Mouse (Mus musculus): ENCODE data around the gene Lif. TPM values are rescaled to one million over a fixed set of nuclear protein-coding genes. Genes with fewer than 3 reads are reported as not detected.

Lif gene
- under 1 TPM; 0.23 to 0.25 TPM for total RNA-seq (2021)

DNA sequence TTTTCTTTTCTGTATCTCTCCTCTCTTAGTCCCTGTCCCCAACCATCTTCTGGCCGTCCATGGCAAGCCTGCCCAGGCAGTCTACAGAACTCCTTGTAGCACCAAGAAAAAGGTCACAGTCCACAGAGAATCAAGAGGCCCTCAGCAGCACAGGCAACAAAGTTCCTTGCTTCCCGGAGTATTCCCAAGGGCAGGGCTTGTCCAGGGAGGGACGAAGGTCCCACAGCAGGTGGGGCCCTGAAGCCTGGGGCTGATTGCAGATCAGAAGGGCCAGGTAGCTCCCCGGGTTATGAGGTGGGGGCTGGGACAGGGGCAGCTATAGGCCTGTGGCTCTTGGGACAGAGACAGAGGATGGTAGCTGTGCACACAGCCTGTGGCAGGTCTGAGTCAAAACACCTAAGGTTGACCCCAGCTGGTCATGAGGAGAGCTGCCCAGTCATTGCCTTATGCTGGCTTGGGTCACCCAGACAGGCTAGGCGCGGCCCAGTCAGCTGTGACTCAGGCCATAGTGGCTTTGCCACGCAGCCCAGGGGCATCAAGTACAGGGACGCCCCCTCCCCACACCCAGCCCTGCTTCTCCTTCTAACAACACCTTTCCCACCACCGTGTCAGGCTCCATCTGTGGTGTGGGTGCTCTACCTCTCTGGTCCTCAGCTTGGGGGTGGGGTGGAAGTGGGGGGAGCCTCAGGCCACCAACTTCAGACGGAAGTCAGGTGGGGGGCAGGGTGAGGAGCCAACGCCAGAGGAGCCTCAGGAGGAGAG is at the start of gene Lif:
Gene Lif (plus strand): TSS at position 712 of the 762 bp plus-strand sequence.
- DNase-seq (ENCODE audit: low spot score in 2 of 2): no peak
- intact Hi-C loops (cut with DNase I): no loop called here

DNA sequence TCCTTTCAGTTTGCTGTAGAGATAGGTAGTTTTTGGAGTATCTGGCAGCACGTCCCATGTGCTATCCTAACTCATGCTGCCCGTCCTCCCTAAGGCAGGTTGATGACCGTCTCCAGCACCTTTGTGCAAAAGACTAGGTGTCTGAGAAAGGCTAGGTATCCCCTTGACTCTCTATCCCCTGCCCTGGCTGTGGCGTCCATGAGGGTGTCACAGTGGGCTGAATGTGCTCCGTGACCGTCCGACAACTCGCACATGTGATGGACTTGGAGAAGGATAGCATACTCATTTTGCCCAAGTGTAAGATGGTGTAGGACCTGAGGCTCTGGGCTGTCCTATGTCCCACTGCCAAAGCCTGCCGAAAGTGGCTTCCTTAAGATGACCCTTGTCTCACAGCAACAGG is 49.7 kb upstream of the Lif start:
- intact Hi-C loops (cut with DNase I): no loop called here
- DNase-seq (ENCODE audit: low spot score in 2 of 2): no peak

DNA sequence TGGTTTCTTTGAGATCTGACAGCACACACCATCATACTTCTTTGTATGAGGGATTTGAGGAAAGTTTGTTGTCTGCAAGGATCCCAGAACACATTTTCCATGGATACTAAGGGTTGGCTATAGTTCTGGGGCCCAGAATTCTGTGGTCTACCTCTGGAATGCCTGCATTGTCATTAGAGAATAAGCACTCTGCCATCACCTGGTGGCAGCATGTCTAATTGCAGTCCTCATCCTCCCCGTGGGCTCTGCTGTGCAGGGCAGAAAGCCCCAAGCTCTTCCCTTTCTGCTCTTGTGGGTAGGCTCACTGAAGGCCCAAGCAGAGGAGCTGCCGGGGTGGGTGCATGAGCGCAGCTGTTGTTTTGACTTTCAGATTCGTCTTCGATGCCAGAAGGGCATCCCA is 47.8 kb upstream of the Lif start:
- intact Hi-C loops (cut with DNase I): no loop called here
- no peak for DNase-seq (ENCODE audit: low spot score in 2 of 2)

DNA sequence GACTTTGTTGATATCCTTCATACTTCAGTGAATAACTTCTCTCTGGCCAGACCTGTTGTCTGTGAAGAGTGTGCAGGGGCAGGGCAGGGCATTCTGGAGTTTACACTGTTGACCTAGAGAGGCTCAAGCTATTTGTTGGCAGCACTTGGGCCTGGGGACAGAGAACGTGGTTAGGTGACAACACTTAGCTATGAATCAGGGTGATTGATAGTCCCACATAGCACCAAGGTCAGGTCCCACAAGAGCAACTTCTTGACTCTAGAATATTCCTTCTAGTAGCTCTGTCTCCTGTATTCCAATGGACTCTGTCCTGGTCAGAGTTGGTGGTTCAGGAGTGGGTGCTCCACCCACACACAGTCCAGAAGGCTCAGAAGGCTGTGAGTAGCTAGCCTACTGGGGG is 46.6 kb upstream of the Lif start:
- intact Hi-C loops (cut with DNase I): no loop called here
- DNase-seq (ENCODE audit: low spot score in 2 of 2): no peak

DNA sequence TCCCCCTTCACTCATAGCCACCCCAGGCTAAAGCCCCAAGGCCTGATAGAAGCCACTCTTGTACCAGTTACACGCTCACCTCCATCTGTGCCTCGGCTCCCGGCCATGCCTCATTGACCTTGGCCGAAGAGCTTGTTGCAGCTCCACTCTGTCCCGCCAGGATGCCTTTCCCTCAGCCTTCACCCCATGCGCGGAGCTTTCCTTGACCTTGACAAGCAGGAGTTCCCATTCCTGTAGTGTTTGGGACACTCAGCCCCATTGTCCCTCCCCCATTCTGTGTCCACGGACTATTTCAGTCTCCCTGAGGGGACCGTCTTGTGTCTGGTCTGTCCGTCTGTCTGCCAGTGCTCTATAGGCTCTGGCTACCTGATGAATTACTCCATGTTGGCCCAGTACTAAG is 44.2 kb upstream of the Lif start:
- DNase-seq (ENCODE audit: low spot score in 2 of 2): no peak
- intact Hi-C loops (cut with DNase I): no loop called here

DNA sequence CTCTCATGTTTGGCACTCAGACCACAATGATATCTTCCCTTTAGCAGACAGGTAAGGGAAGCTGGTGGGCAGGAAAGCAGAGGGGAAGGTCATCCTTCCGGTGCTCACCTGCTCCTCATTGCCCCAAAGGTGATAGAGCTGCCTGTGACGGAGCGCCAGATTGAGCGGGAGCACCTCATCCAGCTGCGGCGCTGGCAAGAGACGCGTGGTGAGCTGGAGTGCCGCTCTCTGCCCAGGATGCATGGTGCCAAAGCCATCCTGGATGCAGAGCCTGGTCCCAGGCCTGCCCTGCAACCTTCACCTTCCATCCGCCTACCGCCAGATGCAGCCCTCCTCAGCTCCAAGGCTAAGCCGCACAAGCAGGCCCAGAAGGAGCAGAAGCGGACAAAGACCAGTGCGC is 42.8 kb upstream of the Lif start:
- intact Hi-C loops (cut with DNase I): no loop called here
- DNase-seq (ENCODE audit: low spot score in 2 of 2): no peak

DNA sequence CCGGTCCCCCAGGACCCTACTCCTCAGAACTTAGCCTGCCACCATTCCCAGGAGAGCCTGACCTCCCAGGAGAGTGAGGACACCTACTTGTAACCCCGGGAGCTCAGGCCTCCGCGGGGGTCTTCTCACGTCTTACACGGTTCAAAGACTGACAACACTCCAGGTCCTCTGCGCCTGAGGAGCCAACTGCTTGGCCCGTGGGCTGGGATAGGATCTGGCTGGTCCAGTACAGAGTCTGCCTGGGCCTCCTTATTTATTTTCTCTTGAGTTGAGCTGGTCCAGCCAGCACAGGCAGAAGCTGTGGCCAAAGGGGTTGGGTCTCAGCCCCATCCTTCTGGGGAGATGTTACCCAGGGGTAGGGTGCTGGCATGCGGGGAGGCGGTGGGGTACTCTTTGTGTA is 42.3 kb upstream of the Lif start:
- intact Hi-C loops (cut with DNase I): no loop called here
- DNase-seq (ENCODE audit: low spot score in 2 of 2): no peak

DNA sequence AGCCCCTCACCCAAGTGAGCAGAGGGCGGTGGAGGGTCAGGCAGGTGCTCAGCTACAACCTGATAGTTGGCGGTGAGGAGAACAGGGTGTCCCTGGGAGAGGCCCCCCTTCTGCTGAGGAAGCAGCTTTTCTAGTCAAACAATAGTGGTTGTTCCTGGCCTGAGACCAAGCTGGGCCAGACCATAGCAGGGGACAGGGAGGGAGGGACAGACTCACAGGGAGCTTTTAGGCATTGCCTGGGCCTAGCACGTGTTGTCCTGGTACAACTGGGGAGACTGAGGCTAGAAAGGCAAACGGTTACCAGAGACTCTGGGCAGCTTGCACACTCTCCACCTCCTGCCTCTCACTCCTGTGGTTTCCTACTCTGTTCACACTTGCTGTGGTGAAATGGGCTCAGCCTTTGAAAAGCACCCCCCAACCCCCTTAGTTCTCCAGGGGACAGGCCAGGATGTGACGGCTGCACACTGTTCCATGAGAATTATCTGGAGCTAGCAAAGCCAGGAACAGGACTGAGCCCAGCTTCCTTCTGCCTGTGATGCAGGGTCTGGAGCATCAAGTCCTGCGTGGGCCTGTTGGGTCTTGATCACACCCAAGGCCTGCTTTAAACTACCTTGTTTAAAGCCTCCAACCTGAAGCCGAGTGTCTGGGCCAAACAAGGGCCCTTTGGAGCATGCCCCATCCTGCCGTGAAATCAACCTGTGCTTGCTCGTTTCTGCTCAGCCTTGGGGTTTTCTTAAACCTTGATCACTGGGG is 40.9 kb upstream of the Lif start:
- intact Hi-C loops (cut with DNase I): no loop called here

DNA sequence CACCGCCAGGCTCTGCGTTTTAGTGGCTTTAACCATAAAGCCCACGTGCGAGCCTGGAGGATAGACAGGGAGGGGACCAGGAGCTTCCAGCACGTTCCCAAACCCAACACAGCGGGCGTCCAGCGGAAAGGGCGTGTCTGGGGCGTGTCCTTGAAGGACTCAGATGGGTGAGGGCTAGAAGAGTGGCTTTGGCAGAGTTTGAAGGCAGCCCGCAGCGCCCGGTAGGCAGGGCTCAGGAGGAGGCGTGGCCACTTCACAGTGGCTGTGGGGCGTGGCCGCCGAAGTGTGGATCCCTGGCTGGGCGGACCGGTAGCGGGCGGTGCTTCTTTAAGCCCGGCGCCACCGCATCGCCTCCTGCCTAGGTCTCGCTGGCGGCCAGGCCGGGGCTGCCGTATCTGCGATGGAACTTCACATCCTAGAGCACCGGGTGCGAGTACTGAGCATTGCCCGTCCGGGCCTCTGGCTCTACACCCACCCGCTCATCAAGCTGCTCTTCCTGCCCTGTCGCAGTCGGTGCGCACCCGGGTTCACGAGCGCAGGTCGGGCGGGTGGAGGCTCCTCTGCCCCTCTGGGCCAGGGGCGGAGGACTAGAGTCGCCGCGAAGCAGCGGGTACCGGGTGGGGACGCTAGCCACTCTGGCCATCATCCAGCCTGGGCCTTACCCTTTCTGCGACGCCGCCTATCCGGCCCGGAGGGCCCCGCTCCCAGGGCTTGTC is 39.3 kb upstream of the Lif start, which contains the start of gene Castor1:
Gene Castor1 (plus strand): TSS at position 312 of the 716 bp plus-strand sequence.
- peak; percentile 58 to 69 for DNase-seq (ENCODE audit: low spot score in 2 of 2)
- intact Hi-C loops (cut with DNase I): loop anchor here (1.0 to 2.0 kb wide), 2 partner anchors 31 to 83 kb away; partner anchors contain the start of genes Rnf215 and Tbc1d10a

More for the DNA sequence above, 40.9 kb upstream of the Lif start:
- no peak for DNase-seq (ENCODE audit: low spot score in 2 of 2)

DNA sequence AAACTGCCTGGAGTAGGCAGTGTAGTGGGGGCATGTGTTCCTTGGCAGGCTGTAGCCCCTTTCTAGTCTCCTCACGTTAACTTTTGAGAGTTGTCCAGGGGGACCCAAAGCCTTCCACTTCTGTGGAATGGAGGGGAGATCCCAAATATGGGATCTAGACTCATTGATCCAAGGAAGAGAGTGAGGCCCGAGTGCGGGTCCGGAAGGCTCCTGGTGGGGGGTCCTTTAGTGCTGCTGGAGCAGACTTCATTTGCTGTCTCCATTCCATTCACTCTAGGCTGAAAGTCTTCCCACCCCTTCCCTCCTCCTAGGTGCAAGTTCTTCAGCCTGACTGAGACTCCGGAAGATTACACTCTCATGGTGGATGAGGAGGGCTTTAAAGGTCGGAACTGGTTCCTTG is 38.7 kb upstream of the Lif start:
- DNase-seq (ENCODE audit: low spot score in 2 of 2): no peak
- intact Hi-C loops (cut with DNase I): loop anchor here (1.0 to 2.0 kb wide), 2 partner anchors 32 to 83 kb away; partner anchors contain the start of genes Rnf215 and Tbc1d10a

DNA sequence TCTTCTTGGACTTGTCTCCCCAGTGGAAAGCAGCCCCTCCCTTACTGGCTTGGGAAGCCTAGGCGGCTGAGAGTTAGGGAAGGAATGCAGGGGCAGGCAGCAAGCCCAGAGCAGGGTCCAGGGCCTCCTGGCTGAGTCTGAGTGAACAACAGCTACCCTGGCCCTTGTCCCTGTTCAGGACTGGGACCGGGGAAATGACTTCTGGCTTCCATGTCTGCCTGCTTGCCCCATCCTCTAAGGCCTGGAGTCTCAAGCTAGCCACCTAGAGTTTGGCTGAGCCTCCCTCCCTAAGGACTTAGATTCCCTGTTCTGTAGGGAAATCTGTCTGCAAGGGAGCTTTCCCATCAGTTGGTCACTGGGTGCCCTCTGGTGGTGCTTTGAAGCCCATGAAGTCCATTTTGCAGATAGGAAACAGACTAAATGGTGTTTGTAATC is 38.0 kb upstream of the Lif start:
- intact Hi-C loops (cut with DNase I): loop anchor here (2.0 kb wide), 1 partner anchor 33 kb away; the partner anchor contains the start of gene Tbc1d10a
- DNase-seq (ENCODE audit: low spot score in 2 of 2): peak; percentile 72 to 91

DNA sequence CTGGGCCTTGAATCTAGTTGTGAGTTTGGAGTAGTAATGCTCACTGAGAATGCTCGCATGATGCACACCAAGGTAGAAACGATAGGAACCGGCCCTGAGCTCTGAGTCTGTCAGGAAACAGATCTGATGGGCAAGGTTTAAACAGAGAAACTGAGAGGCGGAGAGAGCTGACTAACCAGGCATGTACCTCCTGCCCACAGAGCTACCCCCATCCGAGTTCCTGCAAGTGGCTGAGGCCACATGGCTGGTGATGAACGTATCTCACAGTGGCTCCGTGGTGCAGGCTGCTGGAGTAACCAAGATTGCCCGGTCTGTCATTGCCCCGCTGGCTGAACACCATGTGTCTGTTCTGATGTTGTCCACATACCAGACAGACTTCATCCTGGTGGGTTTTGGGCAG is 37.4 kb upstream of the Lif start:
- peak in 1 of 2 experiments; percentile 40 for DNase-seq (ENCODE audit: low spot score in 2 of 2)
- intact Hi-C loops (cut with DNase I): loop anchor here (1.0 to 2.0 kb wide), 2 partner anchors 33 to 38 kb away; partner anchors contain the start of gene Tbc1d10a

DNA sequence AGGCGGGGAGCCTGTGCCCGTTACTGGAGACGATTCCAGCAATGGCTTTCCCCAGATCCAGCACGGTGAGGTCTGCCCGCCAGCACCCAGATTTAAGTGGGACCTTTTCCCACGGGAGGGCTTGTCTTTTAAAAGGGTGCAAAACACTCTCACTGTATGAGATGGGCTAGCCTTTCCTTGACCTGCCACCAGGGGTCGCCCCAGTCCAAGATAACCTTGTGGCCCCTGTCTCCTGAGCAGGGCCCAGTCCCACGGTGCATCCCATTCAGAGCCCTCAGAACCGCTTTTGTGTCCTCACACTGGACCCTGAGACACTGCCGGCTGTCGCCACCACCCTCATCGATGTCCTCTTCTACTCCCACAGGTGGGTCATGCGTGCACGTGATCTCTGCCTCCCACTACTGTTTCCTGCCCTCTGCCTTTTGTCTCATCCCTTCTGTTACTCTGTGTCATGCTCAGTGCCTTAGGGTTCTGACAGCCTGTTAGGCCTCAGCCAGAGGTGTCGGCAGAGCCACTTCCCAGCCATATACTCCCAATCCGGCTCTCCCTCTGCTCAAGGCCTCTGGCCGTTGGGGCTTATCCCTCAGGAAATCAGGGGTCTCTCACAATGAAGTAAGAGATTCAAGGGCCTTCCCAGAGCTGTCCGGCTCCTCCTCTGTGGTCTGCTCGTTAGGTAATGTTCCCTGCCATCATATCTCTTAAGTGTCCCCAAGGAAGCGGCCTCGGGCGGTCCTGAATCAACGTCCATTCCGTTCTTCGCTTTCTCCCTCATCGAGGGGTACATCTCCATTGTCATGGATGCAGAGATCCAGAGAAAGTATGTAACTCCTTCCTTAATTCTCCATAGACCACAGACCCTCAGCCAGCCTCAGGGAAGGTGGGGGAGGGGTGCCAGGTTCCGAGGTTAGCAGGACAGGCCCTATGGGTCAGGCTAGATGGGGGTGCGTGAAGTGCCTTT is 36.6 kb upstream of the Lif start:
- peak; percentile 47 to 58 for DNase-seq (ENCODE audit: low spot score in 2 of 2)
- intact Hi-C loops (cut with DNase I): loop anchor here (1.0 kb wide), 1 partner anchor 38 kb away; no protein-coding TSS in a partner anchor

DNA sequence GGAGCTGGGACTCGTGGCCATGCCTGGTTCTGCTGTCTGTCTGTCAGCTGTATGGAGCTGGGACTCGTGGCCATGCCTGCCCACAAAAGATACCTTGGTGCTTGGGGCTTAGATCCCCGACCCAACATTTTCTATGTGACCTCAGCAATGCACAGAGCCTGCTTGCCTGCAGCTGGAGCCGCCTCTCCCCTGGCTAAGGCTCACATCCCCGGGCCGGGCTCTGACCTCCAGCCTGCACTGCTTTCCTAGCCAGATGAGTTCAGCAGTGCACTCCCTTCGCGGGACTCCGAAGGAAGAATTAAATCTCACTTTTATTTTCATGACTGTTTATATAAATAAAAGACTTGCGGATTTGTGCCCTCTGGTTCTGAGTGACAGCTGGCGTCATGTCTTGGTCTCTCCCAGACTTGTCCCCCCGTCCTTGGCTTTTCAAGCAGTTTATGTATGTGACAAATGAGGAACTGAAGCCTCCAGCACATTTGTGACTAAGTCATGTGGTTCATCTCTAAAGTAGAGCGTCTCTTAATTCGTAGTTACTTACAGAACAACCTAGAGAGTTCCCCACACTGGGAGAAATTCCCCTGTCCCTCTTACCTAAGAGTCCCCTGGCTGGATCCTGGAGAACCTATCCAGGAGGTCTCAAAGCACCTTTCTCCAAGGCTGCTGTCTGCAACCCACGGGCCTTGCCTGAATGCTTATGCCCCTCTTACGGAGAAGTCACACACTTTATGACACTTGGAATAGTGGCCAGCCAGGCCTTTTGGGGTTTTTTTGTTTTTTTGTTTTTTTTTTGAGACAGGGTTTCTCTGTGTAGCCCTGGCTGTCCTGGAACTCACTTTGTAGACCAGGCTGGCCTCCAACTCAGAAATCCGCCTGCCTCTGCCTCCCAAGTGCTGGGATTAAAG is 35.1 kb upstream of the Lif start:
- intact Hi-C loops (cut with DNase I): no loop called here
- DNase-seq (ENCODE audit: low spot score in 2 of 2): no peak

DNA sequence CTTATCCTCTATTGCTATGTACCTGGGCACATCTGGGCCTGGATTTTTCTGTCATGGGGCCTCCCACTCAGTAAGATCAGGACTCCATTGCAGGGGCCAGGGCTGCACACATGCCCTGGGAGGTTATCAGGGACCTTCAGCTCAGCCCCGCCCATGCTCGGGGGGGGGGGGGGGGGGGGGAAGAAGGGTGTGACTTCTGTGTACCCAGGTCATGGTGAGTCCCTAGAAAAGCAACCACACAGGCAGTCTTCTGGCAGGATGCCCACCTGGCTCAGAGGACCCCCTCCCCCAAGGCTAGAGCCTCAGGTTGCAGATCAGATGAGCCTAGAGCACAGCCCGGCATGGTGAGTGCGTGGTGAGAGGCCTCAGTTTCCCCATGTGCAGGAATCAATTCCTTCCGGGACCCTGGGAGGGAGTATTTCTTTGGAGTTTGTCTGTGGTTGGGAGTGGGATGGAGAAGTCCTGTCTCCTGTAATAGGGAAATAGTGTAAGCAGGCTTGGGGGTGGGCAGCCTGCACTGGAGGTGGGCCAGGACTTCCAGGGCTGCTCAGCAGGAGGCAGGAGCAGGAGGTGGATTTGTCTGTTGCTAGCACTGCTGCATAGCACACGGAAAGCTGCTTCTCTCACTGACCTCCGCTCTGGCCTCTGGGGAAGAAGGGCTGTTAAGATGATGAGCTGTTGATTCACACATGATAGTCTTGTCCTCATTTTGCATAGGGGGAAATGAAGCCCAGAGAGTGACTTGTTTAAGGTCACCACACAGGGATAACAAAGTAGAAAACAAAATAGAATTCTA is 33.8 kb upstream of the Lif start:
- intact Hi-C loops (cut with DNase I): no loop called here
- DNase-seq (ENCODE audit: low spot score in 2 of 2): no peak

DNA sequence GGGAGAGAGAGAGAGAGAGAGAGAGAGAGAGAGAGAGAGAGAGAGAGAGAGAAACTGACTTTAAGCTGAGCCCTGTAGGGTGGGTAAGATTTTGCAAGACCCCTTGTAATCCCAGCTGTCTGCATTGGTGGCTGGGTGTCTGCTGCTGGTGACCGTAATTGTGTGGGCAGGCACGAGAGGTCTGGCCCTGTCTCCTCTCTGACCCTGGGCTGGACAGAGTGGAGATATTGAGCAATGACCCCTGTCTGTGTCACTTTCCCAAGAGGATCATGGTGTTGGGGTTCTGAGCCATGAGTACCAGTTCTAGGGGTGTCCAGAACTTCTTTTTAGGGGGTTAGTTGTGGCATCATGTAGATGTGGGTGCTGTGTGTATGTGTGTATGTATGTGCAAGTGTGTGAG is 33.1 kb upstream of the Lif start:
- DNase-seq (ENCODE audit: low spot score in 2 of 2): no peak
- intact Hi-C loops (cut with DNase I): no loop called here
